Mouse (Mus musculus): ENCODE measurements around the gene Lemd2. TPM values are rescaled to one million over a fixed set of nuclear protein-coding genes. Genes with fewer than 3 reads are reported as not detected.

Gene Lemd2
- total RNA-seq, 2 experiments from 2014 or later = 38.8 to 46.6 TPM

DNA sequence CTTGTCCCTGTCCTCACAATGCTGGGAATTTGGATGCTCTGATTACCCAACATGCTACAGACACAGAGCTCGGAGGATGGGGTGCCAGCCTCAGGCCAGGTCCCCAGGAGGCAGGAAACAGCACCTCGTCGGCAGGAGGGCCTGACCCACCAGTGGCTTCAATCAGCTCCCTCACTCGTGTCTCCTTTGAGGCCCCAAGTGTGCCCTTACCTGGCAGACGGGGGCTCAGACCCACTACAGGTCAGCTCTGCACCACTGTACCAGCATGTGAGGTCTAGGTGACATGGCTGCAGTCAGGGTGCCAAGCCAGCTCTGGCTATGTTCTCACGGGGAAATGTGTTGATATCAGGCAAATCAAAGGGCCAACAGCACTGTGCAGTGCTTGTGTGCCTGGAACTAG, 13.1 kb downstream of the Lemd2 start:
- no peak for DNase-seq (ENCODE audit: low spot score in 2 of 2)

DNA sequence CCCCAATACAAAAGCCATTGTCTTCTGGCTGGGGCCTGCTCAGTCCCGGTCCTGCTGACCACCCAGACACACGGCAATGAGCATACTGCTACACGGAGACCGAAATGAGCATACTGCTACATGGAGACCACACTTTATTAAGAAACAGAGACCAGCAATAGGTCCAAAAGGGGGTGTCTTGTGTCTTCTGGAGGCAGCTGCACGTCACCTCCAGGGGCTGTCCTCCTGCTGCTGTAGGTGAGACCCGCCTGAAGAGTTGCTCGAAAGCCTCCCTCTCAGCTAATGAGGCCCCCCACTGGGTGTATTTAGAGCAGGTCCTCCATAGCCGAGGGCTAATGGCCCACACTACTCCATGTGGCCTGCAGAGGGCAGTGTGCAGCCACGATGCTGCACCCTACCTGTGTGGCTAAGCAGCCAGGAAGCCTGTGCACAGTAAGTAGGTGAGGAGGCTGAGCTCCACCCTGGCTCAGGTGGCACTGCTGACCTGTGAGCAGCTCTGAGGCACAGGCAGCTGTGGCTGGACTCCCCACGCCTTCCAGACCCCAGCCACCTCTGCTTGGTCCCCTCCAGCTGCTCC, 14.5 kb downstream of the Lemd2 start:
- peak; percentile 66 to 74 for DNase-seq (ENCODE audit: low spot score in 2 of 2)

DNA sequence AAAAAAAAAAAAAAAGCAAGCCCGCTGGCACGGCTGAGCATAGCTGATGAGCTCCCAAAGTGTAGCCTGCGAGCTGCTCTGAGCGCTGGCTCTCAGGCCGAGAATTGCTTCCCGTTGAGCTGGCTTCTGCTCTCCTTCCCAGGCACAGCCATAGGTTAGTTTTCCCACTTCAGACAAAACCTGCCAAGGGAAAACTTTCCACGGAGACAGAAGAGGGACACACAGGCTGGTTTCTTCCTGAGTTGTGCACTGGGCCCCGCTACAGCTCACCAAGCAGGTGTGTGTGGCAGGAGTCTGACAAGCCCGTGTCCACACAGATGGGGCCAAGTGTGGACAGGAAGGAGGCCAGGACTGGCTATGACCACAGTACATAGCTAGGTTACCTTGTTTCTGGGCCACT, 15.4 kb downstream of the Lemd2 start:
- DNase-seq (ENCODE audit: low spot score in 2 of 2) = no peak

DNA sequence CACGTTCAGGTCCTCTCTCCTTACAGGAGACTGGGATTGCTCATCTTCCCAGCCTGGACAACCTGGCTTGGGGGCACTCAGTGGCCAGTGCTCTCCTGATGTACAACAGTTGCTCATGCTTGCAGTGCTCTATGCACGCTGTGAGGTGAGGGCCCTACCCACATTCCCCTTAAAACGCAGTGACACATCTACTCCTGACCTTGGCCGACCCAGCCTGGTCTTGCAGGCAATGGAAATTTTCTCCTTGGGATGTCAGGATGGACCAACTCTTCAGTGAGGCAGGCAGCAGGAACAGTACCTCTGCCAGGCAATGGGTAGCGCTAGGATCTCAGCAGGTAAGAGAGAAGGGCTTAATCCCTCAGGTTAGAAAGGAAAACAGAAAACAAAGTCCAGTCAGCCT, 17.2 kb downstream of the Lemd2 start:
- no peak for DNase-seq (ENCODE audit: low spot score in 2 of 2)

DNA sequence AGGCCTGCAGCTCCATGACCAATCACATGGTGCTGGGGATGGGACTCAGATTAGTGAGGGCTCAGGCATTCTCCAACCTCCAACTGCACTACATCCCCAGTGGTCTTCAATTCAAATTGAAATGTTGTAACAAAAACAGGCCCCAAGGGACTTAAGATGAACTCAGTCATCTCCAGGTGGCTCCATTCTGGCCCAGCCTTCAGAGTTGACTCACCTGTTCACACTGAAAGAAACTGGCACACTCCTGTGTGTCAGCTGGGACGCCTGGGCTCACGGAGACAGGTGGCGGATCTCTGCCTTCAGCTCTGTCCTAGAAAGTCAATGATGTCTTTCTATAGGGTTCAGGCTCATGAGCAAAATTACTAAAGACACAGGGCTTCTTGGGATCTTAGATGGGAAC, 18.2 kb downstream of the Lemd2 start:
- no peak for DNase-seq (ENCODE audit: low spot score in 2 of 2)

DNA sequence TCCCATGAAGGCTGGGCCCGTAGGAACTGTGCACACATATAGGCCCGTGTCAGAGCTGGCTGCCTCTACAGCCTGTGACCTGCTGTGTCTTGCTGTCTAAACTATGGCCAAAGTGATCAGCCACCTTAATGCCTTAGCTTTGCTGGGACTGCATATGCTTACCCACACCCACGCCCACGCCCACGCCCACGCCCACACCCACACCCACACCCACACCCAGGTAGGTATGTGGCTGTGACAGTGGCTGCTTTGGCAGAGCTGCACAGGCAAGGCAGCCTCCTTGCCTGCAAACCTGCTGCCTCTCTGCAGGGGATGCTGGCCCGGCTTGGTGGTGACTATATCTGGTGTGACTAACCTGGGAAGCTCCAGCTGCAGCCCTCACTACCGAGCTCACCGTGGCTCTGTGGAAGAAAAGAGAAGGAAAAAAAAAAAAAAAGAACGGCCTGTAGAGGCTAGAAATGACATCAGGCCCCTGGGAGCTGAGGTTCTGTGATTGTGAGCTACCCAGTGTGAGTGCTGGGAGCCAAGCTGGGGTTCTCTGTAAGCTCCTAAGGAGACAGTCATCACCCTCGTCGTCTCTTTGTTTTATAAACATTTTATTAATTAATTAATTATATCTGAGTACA, 20.5 kb downstream of the Lemd2 start:
- DNase-seq (ENCODE audit: low spot score in 2 of 2) = no peak

DNA sequence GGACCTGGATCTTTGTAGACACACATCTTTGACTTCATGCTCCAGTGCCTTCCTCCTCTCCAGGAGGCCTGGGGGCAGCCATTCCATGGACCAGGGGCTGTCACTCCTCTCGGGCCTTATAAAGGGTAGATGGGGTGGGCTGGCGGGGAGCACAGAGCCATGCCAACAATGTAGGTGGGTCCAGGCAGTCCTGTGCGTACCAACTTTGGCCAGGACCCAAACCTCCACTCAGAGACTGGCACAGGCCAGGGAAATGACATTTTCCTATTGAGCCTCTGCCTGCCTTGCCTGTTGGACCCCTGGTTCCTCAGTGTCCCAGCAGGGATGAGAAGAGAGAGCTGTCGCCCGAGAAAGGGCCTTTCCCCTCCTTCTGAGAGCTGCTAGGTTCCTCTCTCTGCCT, 21.9 kb downstream of the Lemd2 start:
- DNase-seq (ENCODE audit: low spot score in 2 of 2) = no peak

DNA sequence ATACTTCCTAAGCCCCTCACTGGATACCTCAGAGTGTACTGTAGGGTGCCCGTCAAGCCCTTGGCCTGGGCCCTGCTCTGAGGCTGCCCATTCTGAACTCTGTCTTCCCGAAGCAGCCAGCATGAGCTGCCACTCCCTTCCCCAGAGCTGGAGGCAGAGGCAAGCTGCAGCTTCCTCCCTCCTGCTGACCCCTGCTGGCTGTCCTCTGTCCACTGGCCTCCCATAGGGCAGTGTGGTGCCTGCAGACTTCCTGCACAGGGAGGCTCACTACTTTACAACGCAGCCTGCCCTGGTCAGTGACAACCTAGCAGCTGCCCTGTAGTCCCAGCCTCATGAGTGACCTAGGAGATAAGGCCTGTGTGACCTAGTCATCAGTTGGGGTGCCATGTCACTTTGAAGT, 22.6 kb downstream of the Lemd2 start:
- DNase-seq (ENCODE audit: low spot score in 2 of 2) = no peak

DNA sequence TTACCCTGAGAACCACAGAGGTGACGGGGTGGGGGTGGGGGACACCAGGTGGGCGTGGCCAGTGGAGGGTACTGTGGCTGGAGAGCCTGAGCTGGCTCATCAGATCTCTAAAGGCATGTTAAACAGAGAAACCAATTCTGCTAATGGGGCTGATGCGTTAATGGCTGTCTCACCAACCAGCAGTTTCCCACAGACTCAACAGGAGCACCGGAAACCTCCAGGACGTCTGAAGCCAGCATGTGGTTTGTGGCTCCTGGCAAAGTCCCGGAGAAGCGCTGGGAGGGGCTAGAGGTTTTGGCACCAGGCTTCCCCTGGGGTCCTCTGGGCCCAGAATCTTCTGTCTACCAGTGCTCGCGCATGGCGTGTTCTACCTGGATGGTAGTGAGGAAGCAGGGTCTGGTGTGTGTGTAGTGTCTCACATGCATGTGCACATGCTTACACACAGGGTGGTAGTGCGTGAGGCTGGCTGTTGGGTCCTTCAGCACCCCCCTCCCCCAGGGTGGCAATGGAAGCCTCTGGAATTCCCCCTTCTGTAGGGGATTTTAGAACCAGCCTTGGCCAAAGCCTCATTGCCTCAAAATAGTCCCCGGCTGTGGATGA, 24.5 kb downstream of the Lemd2 start:
- no peak for DNase-seq (ENCODE audit: low spot score in 2 of 2)

DNA sequence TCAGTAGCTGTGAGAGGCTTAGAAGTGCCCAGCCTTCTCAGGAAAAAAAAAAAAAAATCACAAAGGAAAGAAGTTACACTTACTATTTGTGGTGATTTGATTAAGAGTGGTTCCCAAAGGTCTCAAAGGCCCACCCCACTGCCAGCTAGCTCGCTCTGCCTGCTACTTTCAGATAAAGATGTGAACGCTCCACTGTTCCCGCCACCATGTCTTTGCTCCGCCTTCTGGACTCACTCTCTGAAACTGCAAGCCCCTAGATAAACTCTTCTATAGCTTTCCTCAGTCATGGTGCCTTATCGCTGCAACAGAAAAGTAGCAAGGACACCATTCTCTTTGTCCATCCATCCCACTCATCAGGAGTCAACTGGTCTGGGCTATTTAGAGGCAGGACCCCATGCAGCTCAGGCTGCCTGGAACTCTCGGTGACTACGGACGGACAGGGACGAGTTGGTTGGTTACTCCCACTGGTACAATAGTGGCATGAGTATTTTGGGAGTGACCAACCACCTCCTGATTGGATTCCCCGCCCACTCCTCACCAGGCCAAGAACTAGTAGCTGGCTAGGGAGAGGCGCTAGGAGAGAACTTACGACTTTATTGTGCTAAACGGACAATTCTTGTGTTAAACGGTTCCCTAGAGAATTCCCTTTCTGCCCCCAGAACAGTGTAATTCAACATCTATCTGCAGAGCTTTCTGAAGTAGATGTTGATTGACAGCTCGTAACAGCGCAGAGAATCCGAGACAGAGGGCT, 25.7 kb downstream of the Lemd2 start:
- no peak for DNase-seq (ENCODE audit: low spot score in 2 of 2)

DNA sequence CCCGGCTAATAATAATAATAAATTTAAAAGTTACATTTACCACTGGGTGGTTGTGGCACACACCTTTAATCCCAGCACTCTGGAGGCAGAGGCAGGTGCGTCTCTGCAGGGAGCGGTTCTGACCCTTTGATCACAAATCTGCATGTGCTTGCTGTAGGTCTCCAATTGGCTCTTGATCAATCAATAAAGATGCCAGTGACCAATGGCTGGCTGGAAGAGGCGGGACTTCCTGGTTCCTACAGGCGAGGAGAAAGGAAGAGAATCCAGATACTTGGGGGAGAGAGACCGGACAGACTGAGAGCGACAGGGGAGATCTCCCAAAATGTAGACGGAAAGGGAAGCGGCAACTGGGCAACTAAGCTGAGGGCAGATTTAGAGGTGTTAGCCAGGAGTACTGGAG, 26.2 kb downstream of the Lemd2 start:
- no peak for DNase-seq (ENCODE audit: low spot score in 2 of 2)

DNA sequence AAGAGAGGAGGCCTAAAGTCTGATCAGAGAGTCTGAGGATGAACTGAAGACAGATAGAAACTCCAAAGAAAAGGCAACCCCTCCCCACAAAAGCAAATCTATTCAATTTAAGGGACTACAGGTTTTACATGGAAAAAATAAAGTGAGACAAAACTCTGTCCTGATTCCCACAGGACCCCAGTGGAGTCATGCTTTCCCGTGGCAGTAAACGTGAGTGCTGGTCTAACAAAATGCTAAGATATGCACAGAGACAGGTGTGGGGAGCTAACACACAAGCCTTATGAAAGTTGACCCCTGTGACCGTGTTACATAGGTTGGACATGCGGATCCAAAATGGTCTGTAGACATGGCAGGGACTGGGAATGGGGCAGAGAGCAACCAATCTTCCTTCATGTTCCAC, 27.5 kb downstream of the Lemd2 start:
- no peak for DNase-seq (ENCODE audit: low spot score in 2 of 2)

DNA sequence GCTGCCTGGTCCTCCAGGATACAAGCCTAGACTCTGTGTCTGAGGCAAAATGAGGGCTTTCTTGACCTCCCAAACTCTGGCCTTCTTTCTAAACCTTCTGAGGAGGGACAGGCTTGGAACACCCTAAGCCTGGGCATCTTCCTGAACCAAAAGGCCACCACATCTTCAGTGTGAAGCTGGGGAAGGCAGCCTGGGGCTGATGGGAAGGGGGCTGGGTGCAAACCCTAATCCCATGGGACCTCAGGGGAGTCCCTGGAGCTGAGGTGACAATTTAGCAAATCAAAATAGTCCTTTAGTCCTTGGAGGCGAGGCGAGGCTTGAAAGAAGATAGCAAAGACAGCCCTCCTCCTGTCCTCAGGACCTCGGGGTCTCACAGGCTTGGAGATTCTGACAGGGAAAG, 28.0 kb downstream of the Lemd2 start:
- DNase-seq (ENCODE audit: low spot score in 2 of 2) = no peak

DNA sequence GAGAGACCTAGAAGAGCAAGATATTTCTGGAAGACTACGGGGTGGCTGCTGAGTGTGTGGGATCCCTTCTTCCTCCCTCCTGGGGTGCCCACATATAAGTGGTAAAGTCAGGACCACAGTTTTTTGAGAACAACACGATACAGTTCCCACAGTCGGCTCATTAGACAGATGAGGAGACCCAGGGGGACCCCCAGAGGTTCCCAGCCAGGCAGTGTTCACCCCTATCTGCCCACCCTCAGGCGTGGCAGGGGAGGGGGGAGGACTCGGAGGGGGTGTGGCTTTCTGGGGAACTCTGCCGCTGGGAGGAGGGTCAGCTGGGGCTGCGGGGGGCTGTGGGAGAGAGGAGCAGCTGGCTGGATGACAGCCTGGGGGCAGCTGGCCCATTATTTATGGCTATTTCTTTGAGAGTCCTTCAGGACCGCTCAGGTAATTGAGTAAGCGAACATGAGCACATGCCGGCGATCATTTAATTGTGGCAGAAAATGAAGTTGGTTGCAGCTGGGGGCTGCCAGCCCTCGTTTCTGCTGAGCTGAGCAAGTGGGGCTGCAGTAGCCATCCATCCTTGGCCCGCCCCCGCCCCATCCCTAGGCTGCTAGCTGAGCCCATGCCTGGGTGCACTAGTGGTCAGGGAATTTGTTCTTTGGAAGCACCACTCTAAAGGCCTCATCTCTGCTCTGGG, 28.9 kb downstream of the Lemd2 start:
- DNase-seq (ENCODE audit: low spot score in 2 of 2) = no peak

DNA sequence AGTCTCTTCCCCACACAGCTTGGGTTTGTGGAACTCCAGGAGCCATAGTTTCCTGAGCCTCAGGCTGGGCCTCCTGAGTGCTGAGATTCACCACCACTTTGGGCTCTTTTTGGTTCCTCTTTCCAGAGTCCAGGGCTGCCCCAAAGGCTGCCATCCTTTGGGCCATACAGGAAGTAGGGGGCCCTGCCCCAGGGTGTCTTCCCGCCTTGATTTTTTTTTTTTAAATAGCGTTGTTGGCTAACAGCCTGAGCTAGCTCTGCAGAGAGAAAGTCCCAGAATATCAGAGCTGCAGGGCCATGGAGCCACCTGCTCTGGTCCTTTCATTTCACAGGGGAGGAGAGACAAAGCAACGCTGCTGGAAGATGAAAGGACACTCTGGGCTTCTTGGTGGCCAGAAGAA, 30.6 kb downstream of the Lemd2 start:
- DNase-seq (ENCODE audit: low spot score in 2 of 2) = no peak

DNA sequence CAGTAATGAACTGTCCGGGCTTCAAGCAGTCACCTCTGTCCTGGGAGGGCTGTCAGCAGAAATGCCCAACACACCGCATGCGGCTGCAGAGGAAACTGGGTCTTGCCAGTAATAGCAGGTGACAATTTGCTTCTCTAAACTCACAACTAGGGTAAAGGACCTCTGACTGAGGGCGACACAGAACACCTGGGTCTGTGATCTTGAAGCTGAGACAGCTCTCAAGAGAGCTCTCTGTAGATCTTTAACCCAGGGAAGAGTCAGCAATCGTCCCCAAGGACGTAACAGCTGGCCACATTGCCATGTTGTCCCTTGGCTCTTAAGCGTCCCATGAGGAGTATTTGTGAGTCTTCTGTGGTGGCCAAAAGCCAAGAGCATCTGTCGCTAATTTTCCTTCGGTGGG, 31.8 kb downstream of the Lemd2 start:
- DNase-seq (ENCODE audit: low spot score in 2 of 2) = no peak

DNA sequence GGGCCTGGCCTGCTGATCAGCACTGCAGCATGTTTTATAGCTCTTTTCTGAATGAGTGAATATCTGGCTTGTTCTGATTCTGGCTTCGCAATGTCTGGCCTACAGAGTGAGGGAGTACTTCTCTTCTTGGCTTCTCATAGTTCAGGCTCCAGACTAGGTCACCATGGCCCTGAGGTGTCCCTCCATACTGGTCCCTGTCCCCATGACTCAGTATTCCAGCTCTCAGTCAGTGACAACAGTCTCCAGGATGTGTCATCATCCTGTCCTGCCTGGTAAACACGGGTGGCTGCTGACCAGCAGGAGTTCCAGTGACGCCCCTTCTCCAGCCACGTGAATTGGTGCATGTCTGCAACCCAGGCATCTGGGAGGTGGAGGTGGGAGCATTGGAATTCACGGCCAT, 33.1 kb downstream of the Lemd2 start:
- no peak for DNase-seq (ENCODE audit: low spot score in 2 of 2)

DNA sequence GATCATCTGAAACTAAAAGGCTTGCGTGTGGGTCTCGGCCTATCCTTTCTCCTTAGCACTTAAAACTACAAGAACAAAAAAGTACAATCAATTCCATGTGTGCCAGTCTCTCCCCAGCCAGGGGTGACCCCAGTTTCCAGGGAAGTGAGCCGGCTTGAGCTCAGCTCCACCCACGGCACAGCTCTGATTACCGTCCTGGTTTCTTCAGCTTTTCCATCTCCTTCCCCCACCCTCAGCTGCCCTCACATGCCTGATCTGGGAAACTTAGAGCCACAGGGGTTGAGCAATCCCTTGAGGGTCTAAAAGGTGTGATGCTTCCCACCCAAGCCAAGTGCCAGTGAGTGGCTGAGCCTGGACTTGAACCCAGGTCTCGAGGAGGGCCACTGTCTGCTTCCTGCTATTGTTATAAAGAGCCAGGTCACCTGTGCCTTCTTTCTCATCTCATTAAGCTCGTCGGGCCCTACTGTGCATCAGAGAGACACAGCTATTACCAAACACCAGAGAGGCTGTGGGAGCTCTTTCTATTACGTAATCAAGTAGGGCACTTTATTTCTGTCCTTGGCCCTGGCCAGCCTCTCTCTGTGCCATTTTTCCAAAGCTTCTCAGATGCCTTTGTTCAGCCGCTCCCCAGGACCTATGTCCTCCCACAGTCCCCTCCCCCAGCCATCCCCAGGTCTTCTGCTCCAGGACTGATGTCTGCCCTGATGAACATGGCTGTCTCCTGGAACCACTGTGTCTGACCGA, 34.1 kb downstream of the Lemd2 start:
- DNase-seq (ENCODE audit: low spot score in 2 of 2) = no peak

DNA sequence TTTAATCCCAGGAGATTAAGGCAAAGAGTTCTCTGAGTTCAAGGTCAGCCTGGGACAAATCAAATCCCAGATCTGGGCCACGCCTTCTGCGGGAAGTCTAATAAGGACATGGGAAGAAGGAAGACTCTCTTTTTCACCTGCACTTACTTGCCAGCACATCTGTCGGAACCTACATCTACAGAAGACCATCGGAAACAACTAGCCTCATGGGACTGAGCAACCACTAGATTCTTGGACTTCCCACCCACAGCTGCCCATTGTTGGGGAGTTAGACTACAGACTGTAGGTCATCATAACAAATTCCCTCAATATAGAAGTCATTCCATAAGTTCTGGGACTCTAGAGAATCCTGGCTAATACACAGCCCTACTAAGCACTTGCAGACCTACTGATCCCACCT, 35.7 kb downstream of the Lemd2 start:
- DNase-seq (ENCODE audit: low spot score in 2 of 2) = no peak

DNA sequence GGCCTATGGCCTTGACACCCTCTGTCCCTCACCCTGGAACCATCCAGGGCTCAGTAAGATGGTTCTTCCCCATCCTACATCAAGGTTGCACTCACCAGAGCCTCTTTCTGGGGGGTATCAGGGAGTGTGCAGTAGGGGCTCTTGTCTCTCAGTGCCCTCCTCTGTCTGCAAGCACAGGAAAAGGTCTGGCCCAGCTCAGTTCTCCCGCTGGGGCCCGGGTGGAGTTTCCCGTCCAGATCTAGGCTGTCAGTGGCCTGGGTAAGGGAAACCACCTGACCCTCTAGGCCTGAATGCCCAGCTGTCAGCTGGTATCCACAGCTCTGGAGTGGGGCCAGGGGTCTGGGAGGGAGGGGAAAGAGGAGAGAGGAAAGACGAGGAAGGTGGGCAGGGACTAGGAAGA, 36.7 kb downstream of the Lemd2 start, which contains the start of gene Ip6k3:
TSS of gene Ip6k3 (minus strand) at position 251 of the 400 bp plus-strand sequence.
- DNase-seq (ENCODE audit: low spot score in 2 of 2) = no peak

DNA sequence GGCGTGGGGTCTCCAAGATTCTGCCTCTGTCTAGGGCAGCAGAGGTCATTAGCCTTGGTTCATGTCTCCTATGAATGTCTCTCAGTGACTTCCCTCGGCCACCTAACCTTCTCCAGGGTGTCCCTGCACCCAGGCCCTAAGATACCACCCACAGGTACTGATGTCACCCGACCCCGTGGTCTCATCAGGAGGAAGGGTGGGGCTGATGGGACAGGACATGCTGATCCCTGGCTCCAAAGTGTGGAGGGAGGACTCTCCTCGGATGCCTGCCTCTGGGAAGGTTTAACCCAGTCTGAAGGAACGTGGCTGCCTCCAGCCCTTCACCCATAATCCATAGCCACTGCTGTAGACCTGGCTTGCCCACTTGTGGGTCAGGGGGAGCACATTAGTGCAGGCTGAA, 37.4 kb downstream of the Lemd2 start:
- DNase-seq (ENCODE audit: low spot score in 2 of 2) = no peak

Measured in left cerebral cortex, adult 18-20 months (tissue).